Mouse (Mus musculus): ENCODE data around the gene Hcrtr1.

DNA sequence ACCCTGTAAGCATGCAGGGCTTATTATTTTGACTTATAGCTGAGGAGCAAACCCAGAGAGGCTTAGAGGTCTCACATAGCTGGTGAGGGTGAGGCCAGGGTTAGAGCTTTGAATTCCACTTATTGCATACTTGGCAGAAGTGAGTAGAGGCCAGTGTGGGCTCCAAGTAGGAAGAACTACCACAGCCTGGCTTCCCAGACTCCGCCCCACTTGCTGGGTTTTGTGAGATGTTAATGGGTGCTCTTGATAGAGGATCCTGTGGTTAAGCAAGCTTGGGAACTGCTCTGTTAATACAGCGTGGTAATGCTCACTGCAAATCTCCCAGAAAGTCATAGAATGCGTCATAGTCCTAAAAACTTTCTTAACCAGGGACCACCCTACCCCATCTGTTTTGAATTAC lies 30.2 kb downstream of the Hcrtr1 start:
- no peak for TF ChIP-seq CTCF (IDR thresholded peaks at IDR 0.05; ENCODE audit: insufficient read depth, low read depth, low read length)
- no peak for TF ChIP-seq POLR2A (IDR thresholded peaks at IDR 0.05; ENCODE audit: insufficient read depth, low read depth, low read length)
